Mouse (Mus musculus) gonadal fat pad, adult 2 months (tissue): ENCODE results near the gene Galnt10. TPM values are rescaled to one million over a fixed set of nuclear protein-coding genes. Genes with fewer than 3 reads are reported as not detected.
"Not testable (repeated sequence)": the region's sequence is repeated elsewhere in the genome, so short reads cannot be mapped to it uniquely, and the experiment has no call there.

Experiments
- DNase-seq: peaks from one replicate; pipeline ENCODE4 v3.0.0-alpha.2; 2012; ENCODE audit warnings: low read depth
- polyA plus RNA-seq: library from polyadenylated mRNA; depleted of rRNA; stranded (reverse); fragments of >200 nt; gene quantifications from 2 replicates; pipeline ENCODE4 v1.2.3, GENCODE M21; 2012

The Galnt10 gene
- polyA plus RNA-seq, 1 experiment = 31.9 TPM

- DNase-seq = no peak
These were observed 142.7 kb downstream of the Galnt10 start for GRCm38 (mm10) chr11:57787913-57788312.

GRCm38 (mm10) chr11:57790866-57791535 is 145.8 kb downstream of the Galnt10 start:
- no peak for DNase-seq

- DNase-seq = no peak
These were observed 149.8 kb downstream of the Galnt10 start for GRCm38 (mm10) chr11:57795086-57795485.

GRCm38 (mm10) chr11:57797828-57798227 is 152.6 kb downstream of the Galnt10 start:
- DNase-seq = no peak

- no peak for DNase-seq
These were observed 154.2 kb downstream of the Galnt10 start for GRCm38 (mm10) chr11:57799456-57799855.

- DNase-seq = no peak
These were observed 155.2 kb downstream of the Galnt10 start for GRCm38 (mm10) chr11:57800266-57800951.

GRCm38 (mm10) chr11:57800971-57801765 is 155.9 kb downstream of the Galnt10 start, which contains the start of gene Sap30l:
Sap30l (plus strand) TSS chr11:57801637.
- DNase-seq = no peak

- DNase-seq = no peak
These were observed 156.7 kb downstream of the Galnt10 start for GRCm38 (mm10) chr11:57801766-57802510.

GRCm38 (mm10) chr11:57802511-57802870 is 157.2 kb downstream of the Galnt10 start:
- DNase-seq = no peak

- DNase-seq = no peak
These were observed 159.8 kb downstream of the Galnt10 start for GRCm38 (mm10) chr11:57805047-57805446.

- DNase-seq = no peak
These were observed 163.9 kb downstream of the Galnt10 start for GRCm38 (mm10) chr11:57809017-57809731.

- DNase-seq = no peak
These were observed 164.5 kb downstream of the Galnt10 start for GRCm38 (mm10) chr11:57809732-57810098.

GRCm38 (mm10) chr11:57811006-57811405 is 165.8 kb downstream of the Galnt10 start:
- DNase-seq = no peak

- no peak for DNase-seq
These were observed 167.0 kb downstream of the Galnt10 start for GRCm38 (mm10) chr11:57812212-57812611.

GRCm38 (mm10) chr11:57813641-57814040 is 168.4 kb downstream of the Galnt10 start:
- DNase-seq = no peak

GRCm38 (mm10) chr11:57818189-57818588 is 172.9 kb downstream of the Galnt10 start:
- no peak for DNase-seq

GRCm38 (mm10) chr11:57819999-57820581 is 174.8 kb downstream of the Galnt10 start:
- DNase-seq = no peak

GRCm38 (mm10) chr11:57823159-57823558 is 177.9 kb downstream of the Galnt10 start:
- DNase-seq = not testable (repeated sequence)

GRCm38 (mm10) chr11:57823714-57824113 is 178.5 kb downstream of the Galnt10 start:
- DNase-seq = no peak

- not testable (repeated sequence) for DNase-seq
These were observed 180.0 kb downstream of the Galnt10 start for GRCm38 (mm10) chr11:57825234-57825633.
